Mouse (Mus musculus): ENCODE results near the gene Gls. TPM values are rescaled to one million over a fixed set of nuclear protein-coding genes. Genes with fewer than 3 reads are reported as not detected.

The Gls gene
- polyA plus RNA-seq, 1 experiment from 2014 or later, result 3.7 TPM

DNA sequence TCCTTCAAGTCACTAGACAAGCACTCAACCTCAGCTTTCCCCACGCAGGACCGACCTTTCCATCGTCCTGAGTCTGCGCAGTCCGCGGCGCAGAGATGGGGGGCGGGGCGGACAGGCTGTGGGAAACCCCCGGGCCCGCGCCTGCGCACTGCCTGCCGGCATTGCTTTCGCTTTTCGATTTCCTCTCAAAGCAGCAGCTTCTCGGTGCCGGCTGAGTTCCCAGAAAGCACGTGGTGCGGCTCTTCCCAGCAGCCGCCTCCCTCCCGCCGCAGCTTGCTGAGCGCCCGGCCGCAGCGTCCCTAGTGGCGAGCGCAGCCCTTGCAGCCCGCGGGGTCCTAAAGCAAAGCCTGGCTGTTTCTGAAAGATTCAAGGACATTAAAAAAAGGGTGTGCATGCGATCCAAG lies 119.4 kb downstream of the Gls start:
- H3K27ac ChIP-seq (ENCODE audit: low read length), result peak overlapping the region; percentile 54; the same call in 1 of the 2 replicates
- H3K27me3 ChIP-seq (ENCODE audit: control insufficient read depth, insufficient read depth, low read depth, low read length), result no peaks in the 10 kb centered on the region
- H3K4me2 ChIP-seq (ENCODE audit: low read depth, low read length), result peak overlapping the region; percentile 96
- no peaks in the 10 kb centered on the region for H3K36me3 ChIP-seq (ENCODE audit: control insufficient read depth, insufficient read depth)
- peak overlapping the region; percentile 69 for H3K9ac ChIP-seq (ENCODE audit: low read depth, low read length)
- ATAC-seq (ENCODE audit: low read depth), result peak; percentile 96
- WGBS (ENCODE audit: insufficient replicate concordance), result under 1% methylated on average over 32 of the region's 32 CpGs
- peak overlapping the region; percentile 59 for H3K4me3 ChIP-seq (ENCODE audit: low read depth, low read length)
- no peaks in the 10 kb centered on the region for H3K9me3 ChIP-seq (replicated peaks; ENCODE audit: control insufficient read depth, low read length)
- H3K4me1 ChIP-seq (ENCODE audit: control insufficient read depth, low read depth, low read length), result peaks cover 9% of the 10 kb centered on the region

Other genes with a start within 250 kb of the Gls start
- 1.2 and 1.6 TPM in 2 replicates for gene Stat4, start 246.1 kb downstream of the Gls start, polyA plus RNA-seq (2015; fragmentation: Nextera tagmentation; extraction: Ambion mirVana)
- gene Stat1, start 113.8 kb downstream of the Gls start, polyA plus RNA-seq (2015; fragmentation: Nextera tagmentation; extraction: Ambion mirVana), result 19.8 TPM in 2 replicates

Data from liver, embryonic 16.5 days (tissue).